Mouse (Mus musculus): ENCODE data around the gene Tnfsf13.

The Tnfsf13 gene

DNA sequence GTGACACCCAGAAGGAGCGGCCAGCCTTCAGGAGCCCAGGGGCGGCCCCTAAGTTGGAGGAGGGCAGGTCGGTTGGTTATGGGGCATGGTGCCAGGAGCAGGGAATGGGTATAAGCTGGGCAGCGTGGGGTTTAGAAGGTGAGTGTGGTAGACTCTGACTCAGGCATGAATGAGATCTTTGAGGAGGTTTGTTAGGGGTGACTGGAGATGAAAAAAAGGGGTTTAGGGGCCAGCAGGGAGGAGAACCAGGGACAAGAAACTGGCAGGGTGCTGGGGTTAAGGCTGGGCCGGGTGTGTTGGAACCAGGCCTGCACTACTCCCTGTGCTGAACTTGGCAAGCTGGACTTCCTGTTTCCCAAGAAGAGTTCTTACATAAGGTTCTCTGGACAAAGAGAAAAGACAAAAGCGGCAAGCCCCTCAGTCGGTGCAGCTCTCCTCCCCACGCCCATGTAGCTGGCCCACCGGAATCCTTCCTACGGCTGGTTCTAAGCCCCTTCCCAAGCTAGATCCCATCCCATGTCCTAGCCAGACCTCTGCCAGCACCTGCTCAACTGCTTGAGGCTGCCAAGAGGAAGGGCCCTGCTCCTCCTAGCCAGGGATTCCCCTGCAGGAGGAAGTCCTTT lies at the start of gene Tnfsf13:
Gene Tnfsf13 (minus strand): TSS at position 259 of the 623 bp plus-strand sequence.
- no peak for DNase-seq

DNA sequence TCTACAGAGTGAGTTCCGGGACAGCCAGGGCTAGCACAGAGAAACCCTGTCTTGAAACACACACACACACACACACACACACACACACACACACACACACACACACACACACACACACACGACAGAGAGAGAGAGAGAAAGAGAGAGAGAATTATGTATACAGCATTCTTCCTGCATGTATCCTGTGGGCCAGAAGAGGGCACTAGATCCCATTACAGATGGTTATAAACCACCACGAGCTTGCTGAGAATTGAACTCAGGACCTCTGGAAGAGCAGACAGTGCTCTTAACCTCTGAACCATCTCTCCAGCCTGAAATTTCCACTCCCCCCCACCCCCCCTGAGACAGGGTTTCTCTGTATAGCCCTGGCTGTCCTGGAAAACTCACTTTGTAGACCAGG lies 45.8 kb upstream of the Tnfsf13 start:
- peak; percentile 24 for DNase-seq

DNA sequence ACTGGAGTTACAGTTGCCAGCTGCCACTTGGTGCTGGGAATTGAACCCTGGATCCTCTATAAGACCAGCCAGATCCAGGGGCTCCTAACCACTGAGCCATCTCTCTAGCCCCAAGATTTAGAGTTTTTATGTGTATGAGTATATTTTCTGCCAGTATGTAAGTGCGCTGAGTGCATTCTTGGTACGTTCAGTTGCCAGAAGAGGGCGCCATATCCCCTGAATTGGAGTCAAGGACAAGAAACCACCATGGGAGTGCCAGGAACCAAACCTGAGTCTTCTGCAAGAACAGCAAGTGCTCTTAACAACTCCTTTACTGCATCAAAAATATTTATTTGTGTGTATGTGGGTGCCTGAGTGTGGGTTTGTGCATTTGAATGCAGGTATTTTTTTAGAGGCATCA lies 43.5 kb upstream of the Tnfsf13 start:
- DNase-seq: peak; percentile 85

DNA sequence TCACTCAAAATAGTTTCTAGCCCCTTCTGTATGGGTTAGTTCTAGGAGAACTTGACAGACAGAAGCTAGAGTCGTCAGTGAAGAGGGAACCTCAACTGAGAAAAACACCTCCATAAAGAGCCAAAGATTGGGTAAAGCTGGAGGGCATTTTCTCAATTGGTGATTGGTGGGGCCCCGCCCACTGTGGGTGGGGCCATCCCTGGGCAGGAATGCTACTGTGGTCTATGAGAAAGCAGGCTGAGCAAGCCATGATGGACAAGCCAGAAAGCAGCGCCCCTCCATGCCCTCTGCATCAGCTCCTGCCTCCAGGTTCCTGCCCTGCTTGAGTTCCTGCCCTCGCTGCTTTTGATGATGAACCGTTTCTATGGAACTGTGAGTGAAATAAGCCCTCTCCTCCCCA lies 40.4 kb upstream of the Tnfsf13 start:
- DNase-seq: no peak

DNA sequence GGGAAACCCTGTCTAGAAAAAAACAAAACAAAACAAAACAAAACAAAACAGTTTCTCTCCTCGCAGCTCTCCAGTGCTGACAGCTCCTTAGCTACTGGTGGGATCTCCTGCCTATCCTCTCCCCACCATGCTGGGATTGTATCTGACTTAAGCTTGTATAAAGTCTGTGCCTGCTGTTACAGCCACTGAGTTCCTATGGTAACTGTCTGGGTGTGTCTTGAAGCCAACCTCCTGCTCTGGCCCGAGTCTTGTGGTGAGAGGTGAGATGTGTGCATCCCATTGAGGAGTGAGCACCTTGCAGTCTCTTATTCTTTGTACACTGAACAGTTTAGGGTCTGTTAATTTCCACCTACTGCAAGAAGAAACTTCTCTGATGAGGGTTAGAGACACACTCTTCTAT lies 37.5 kb upstream of the Tnfsf13 start:
- no peak for DNase-seq

DNA sequence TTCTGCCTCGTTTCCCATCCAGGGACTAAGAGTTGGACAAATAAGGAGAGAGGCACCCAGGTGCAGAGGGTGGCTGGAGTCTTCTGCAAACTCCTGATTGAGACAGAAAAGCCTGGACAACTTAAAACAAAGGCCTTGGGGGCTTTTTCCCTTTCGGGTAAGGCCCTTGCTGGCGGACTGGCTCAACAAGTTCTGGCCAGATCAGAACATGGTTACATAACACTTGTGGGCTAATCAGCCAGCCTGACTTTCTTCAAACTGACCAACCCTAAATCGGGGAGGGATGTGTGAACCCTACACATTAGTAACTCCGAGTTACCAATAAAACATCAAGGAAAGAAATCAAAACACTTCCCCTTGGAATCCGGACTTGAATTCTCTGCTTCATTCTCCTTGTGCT lies 35.3 kb upstream of the Tnfsf13 start:
- DNase-seq: no peak

DNA sequence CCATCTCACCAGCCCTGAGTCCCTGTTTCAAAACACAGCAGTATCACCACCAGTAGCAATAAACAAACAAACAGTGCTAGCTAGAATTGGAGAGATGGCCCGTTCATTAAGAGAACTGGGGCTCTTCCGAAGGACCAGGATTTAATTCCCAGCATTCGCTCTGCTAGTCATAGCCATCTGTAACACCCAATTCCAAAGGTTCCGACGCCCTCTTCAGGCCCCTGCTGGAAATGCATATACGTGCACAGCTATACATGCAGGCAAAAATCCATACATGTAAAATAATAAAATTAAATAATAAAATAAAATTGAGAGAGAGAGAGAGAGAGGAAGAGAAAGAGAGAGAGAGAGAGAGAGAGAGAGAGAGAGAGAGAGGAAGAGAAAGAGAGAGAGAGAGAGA lies 33.8 kb upstream of the Tnfsf13 start:
- peak; percentile 53 for DNase-seq

DNA sequence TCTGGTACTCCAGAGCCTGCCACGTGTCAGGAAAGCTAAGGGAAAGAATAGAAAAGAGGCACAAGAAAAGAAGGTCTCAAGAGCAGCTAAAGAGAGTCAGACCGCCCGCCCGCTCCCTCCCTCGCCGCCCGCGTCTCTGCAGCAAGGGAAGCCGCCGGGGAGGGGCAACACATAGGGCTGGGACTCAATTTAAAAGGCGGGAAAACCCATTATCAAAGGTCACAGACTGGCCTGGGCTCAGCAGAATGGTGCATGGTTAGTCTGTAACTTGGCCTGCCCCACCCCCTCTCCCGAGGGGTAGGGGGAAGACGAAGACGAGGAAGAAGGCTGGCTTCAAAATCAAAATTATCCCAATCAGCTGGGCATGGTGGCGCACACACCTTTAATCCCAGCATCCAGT lies 33.1 kb upstream of the Tnfsf13 start:
- DNase-seq: no peak

DNA sequence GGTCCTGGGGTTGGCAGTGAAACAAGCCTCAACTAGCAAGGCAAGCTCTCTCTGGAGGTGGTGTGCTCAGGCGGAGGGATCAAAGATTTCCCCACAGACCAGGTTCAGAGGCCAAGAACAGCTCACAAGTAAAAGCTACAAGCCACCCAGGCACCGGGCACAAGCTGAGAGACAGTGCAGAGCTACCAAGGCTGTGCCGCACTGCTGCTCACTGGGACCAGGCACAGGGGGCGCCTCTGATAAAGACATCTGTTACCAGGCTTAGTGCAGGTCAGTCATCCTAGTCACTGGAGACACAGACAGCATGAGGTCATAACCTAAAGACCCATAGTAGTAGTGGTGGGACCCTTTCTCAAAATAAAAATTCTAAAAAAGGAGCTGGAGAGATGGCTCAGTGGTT lies 31.4 kb upstream of the Tnfsf13 start:
- no peak for DNase-seq

DNA sequence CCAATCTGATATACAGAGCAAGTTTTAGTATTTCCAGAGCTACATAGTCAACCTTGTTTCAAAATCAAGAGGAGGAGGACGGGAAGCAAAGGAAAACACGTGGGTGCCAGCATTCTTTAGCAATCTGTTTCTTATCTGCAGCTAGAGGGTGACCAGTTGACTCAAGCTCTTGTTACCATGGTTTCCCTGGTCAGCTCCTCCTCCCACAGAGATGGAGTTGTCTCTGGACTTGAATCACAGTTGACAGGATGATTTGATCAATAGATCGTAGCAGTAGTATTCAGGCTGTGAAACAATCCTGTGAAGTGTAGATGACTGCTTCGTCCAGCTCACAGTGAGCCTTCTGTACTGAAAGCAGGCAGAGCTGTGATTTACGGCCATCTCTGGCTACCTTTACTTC lies 30.3 kb upstream of the Tnfsf13 start:
- DNase-seq: no peak

DNA sequence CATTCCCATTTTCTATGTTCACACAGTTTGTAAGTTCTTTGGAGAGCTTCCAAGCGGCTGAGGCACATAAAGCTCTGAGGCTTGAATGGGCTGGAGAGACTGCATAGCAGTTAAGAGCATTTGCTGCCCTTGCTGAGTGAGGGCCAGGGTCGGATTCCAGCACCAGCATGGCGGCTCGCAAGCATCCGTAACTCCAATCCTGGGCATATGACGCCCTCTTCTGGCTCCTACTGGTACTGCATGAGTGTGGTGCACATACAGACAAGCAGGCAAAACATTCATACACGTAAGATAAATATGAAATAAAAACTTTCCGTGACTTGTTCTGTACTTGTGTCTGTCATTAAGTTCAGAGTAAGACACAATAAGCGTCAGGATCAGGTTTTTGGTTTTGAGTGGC lies 29.9 kb upstream of the Tnfsf13 start:
- peak; percentile 50 for DNase-seq

DNA sequence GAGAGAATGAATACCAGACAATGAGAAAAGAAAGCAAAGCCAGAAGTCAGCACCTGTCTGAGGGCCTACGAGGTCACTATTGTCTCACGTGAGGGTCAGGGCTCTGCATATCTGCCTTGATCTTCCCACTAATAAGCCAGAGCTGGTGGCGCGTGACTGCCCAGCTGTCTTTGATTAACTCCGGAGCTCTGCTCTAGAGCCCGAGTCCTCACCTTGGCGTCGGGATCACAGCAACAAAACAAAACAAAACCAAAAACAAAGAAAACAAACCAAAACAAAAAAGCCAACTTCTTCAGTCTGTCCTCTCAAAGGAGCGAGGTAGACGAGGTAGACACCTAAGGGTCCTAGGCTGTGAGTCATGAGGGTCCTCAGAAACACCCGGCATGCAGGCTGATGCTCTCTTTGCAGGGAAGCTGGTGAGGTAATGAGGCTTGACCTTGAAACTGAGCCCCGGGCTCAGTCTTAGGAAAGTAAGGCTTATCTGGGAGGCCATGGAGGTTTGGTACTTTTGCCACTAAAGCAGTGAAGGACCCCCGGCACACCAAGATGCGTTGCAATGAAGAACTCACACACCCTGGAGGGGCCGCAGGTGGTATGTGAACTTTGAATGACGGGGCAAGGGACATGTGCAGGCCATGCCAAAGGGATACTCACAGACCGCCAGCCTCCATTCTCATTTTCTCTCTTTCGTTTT lies 29.2 kb upstream of the Tnfsf13 start:
- no peak for DNase-seq

DNA sequence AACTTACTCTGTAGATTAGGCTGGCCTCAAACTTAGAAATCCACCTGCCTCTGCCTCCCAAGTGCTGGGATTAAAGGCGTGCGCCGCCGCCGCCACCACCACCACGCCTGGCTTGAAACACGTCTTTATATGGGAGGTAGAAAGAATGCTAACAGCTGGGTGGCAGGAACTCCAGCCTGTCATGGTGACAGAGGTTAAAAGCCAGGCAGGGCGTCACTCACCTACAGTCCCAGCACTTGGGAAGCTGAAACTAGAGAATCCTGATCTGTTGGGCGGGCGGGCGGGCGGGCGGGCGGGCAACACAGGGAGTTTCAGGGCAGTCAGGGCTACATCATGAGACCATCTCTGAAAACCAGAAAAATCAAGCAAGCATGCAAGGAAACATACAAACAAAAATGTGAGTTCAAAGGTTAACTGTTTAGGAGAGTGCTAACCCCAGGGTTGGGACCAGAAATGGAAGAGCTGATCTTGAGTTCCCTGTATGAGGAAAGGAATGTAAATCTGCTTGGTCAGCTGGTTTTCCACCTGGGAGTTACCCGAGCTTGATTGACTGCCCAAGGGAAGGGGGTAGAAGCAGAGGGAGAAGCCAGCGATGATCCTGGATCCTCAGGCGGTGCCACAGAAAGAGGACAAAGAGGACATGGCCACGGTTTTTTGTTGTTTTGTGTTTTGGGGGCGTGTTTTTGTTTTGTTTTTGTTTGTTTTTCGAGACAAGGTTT lies 27.5 kb upstream of the Tnfsf13 start:
- DNase-seq: no peak

DNA sequence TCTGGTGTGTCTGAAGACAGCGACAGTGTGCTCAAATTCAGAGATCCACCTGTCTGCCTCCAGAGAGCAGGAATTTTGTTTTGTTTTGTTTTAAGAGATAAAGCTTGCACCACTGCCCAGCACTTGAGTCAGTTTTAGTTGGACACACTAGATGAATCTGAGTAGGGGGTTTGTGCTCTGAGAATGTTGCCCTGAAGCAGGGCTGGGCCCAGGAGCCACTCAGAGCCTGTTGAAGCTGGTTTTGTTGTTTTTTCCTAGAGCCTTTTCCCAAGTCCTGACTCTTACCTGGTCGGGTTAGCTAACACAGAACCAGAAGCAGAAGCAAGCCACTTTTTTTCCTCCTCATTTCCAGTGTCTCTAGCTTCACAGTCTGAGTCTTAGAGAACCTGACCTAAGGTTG lies 25.5 kb upstream of the Tnfsf13 start:
- no peak for DNase-seq

DNA sequence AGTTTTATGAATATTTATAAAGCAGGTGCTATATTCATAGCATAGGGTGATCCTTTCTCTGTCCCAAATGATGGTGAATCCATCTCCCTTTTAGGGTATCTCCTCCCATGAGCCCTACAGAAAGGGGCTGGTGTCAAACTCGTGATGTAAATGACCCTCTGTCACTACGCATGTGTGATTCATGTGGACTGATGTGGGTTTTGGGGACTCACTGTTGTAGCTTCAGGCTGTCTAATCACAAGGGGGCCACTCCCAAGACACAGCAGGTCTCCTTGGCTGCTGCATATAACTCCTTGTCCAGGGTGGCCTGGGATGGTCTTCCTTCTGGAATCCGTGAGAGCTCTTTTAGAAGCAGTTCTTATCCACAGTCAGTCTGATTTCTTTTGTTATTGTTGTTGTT lies 24.9 kb upstream of the Tnfsf13 start:
- no peak for DNase-seq

DNA sequence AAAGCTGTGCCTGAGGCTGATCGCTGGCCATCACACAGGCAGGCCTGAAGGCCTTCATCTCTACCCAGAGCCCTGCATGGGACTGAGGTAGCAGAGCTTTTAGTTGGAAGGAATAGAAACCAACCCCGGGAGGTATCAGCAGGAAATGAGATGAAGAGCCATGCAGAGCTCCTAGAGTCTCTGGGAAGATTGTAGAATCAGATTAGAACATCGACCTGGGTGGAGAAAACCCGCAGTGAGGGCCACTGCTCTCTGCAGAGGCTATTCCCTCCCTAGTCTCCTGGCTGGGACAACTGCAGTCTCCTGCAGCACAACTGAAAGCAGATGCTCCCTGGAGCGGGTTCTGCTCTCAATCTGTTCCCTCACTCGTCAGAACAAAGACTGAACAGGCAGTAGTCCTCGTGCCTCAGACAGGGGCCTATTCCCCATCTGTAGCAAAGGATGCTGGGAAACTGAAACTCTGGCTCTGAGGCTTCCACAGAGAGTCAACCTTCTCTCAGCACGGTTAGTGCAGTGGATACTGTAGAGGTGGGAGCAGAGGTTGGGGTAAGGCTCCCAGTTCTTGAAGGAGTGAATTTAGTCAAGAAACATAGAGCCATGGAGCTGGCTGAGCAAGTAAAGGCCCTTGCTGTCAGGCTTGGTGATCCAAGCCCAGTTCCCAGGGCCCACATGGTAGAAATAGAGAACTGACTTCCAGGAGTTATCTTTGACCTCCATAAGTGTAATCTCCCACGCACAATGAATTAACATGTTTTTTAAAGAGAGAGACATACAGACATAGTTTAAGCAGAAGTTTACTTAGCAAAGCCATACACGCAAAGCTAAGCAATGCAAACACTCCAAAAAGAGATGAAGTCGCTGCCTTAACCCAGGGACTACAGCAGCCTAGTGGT lies 24.2 kb upstream of the Tnfsf13 start:
- no peak for DNase-seq

DNA sequence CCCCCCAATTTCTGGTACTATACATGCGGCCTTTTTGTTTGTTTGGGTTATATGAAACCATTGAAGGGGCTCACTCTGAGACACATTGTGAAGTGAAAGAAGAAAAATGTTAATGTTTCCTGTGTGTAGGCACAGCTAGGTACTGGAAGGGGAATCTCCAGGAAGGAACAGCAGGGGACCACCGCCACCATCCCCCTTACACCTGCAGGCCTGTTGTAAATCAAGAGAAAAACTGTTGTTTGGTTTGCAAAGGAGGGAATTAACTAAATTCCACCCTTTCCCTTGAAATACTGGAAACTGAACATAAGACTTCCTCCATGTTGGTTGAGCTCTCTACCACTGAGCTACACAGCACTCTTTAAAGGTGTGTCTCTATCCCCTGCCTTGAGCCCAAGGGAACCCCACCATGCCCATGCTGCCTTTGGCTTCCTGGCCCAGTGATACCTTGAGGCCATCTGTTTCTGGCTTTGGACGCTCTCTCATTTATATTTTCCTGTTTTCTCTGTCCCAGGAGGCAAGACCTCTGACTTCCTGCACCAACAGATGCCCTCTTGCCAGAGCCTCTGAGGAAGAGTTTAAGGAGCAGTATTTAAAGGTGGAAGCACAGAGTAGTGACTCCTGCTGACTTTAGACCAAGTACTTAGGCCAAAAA lies 23.2 kb upstream of the Tnfsf13 start:
- DNase-seq: no peak

DNA sequence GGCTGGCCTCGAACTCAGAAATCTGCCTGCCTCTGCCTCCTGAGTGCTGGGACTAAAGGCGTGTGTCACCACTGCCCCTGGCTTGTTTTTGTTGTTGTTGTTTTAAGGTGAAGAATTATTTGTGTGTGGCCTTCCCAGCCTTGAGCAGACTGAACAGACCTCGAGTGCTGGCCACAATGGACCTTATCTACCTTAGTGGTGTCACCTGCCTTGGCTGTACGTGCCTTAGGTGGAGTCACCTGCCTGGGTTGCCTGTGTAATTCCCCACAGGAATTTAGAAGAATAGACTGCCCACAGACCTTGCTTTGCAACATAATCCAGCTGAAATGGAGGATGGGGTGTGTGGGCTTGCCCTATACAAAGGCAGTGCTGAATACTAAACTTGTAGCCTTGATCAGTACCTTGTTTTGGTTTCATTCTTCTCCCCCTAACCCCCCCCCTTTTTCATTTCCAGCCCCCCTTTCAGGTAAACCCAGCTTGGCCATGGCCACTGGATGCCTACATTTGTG lies 22.3 kb upstream of the Tnfsf13 start:
- DNase-seq: no peak

DNA sequence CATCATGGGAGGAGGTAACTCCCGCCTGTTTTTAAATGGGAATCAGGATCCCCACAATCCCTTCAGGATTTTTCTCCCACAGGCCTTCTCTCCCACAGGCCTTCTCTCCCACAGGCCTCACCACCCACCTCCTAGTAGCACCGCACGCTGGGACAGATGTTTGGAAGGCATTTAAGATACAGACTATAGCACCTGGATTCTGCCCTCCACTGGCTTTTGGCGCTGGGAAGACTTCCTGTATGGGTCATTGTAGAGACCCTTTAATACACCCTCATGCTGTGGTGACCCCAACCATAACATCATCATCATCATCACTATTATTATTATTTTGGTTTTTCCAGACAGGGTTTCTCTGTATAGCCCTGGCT lies 21.9 kb upstream of the Tnfsf13 start:
- no peak for DNase-seq

DNA sequence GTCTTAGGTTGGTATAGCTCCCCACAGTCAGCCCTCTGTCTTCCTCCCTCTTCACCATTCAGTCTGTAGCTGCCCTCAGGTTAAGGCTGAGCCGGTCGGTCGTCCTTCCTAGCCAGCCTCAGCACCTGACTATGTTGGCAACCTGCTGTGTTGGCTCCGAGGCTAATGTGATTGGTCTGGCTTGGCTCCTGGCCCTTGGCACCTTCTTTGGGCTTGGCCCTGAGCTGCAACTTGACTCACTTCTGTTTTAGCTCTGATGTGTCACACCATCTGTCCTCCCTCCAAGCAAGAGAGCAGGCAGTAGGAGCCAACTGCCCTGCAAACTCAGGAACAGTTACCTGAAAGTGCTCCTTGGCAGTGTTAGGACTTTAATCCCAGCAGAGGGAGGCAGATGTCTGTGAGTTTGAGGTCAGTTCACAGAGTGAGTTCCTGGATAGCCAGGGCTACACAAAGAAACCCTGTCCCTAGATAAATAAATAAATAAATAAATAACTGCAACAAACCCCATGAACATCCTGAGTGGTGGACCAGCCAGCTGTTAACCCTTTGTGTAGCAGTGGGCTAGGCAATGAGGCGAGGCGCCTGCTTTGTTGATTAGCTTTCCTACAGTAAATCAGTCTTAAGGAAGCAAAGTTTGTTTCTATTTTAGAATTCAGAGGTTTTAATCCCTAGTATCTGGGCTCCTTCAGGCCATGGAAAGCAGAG lies 21.3 kb upstream of the Tnfsf13 start:
- DNase-seq: no peak

DNA sequence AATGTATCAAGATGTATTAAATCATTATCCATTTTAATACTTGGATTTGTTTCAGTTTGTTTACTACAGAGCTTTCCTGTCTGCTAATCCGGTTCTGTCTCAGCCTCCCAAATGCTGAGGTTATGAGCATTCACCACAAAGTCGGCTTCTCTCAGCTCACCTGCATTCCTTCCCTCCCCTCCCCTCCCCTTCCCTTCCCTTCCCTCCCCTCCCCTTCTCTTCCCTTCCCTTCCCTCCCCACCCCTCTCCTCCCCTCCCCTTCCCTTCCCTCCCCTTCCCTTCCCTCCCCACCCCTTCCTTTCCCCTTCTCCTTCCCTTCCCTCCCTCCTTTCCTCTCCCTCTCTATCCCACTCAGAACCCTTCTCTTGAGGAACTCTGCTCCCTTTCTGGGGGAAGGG lies 19.0 kb upstream of the Tnfsf13 start:
- DNase-seq: no peak

Measured in thymus, postnatal 4 days (tissue).